Mouse (Mus musculus) forebrain, embryonic 11.5 days (tissue): Measurements from ENCODE around the gene Zfp3. TPM values are rescaled to one million over a fixed set of nuclear protein-coding genes. Genes with fewer than 3 reads are reported as not detected.
"Not testable (repeated sequence)": the region's sequence is repeated elsewhere in the genome, so short reads cannot be mapped to it uniquely, and the experiment has no call there.

Source experiments
- ATAC-seq: fragments of 200-750 bp; cut with Nextera tagmentation; replicated peaks from 2 replicates; pipeline ENCODE4 v1.8.0; 2017; ENCODE audit warnings: moderate TSS enrichment; ENCODE audit not compliant: low FRiP score
- DNase-seq: peaks from one replicate; pipeline ENCODE4 v3.0.0-alpha.2; 2017; ENCODE audit warnings: low spot score
- H3K27ac ChIP-seq: fragments of 300-500 bp; sonication (generic); 2 replicates; pipeline ENCODE4 v1.5.1; 2014; ENCODE audit warnings: low read depth, low read length
- H3K27me3 ChIP-seq: fragments of 300-500 bp; sonication (generic); 2 replicates; pipeline ENCODE4 v1.6.1; 2014; ENCODE audit warnings: mild to moderate bottlenecking, low read length, mixed read lengths; ENCODE audit not compliant: control insufficient read depth, insufficient read depth
- H3K36me3 ChIP-seq: fragments of 300-500 bp; sonication (generic); 2 replicates; pipeline ENCODE4 v1.6.1; 2014; ENCODE audit warnings: mild to moderate bottlenecking, low read length, moderate library complexity, mixed read lengths; ENCODE audit not compliant: control insufficient read depth, insufficient read depth
- H3K4me1 ChIP-seq: fragments of 300-500 bp; sonication (generic); replicated peaks from 2 replicates; pipeline ENCODE4 v1.6.1; 2014; ENCODE audit warnings: low read length, mixed read lengths; ENCODE audit not compliant: control insufficient read depth, insufficient read depth
- H3K4me2 ChIP-seq: fragments of 300-500 bp; sonication (generic); 2 replicates; pipeline ENCODE4 v1.6.1; 2014; ENCODE audit warnings: low read depth, mild to moderate bottlenecking, low read length, moderate library complexity, mixed read lengths; ENCODE audit not compliant: severe bottlenecking
- H3K4me3 ChIP-seq: fragments of 300-500 bp; sonication (generic); 2 replicates; pipeline ENCODE4 v1.5.1; 2014; ENCODE audit warnings: low read depth, low read length
- H3K9ac ChIP-seq: fragments of 300-500 bp; sonication (generic); 2 replicates; pipeline ENCODE4 v1.6.1; 2014; ENCODE audit warnings: low read length
- H3K9me3 ChIP-seq: fragments of 300-500 bp; sonication (generic); 2 replicates; pipeline ENCODE4 v1.6.1; 2016; ENCODE audit warnings: low read length, mixed read lengths; ENCODE audit not compliant: control insufficient read depth
- WGBS: fragments of 180-500 bp; shearing (Covaris S2); extraction: QIAGEN DNeasy Blood & Tissue Kit; methylation state at CpG from one replicate; pipeline ENCODE4 v1.1.7; 2014; 5-methylcytosine and 5-hydroxymethylcytosine counted together
- polyA plus RNA-seq: library from polyadenylated mRNA; unstranded; fragments of >200 nt; fragmentation: Nextera tagmentation; extraction: Ambion mirVana; gene quantifications from 2 replicates; pipeline ENCODE4 v1.2.1, GENCODE M21; 2014

Gene Zfp3
- polyA plus RNA-seq, 1 experiment from 2014 or later, result 9.2 TPM

DNA sequence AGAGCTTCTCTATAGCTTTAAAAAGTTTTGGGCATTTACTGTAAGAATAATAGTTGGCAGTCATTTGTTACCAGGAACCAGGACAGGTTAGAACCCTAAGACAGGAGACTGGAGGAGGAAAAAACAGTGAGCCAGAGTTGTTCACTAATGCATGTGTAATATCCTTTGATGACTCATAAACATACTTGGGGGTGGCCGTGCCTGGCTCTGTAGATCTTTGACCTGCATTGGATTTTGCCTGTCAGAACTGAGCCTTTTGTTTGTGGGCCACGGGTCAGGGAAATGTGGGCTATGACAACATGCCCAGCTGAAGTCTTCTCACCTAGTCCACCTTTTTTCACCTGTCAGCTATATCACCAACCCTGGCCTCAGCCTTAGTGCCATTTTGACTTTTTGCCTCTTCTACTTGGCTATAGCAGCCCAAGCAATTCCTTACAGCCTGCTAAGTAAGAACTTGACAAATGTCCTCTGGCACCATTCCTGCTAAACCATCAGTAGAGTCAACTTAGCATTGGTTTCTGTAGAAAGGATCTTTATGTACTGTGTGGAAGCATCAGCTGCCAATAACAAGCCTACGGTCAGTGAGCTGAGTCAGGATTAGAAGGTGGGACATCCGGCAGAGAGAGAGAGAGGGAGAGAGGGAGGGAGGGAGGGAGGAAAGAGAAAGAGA, 16.0 kb upstream of the Zfp3 start:
- Histone ChIP-seq H3K27ac (no peak overlapping the region), H3K36me3 (no peaks in the 10 kb centered on the region), H3K9ac (no peak overlapping the region), H3K4me1 (no peaks in the 10 kb centered on the region), H3K4me2 (no peak overlapping the region), H3K4me3 (no peak overlapping the region), H3K9me3 (no peaks in the 10 kb centered on the region; the same call in 1 of the 2 replicates), H3K27me3 (no peaks in the 10 kb centered on the region)
- WGBS, result 89% methylated on average over 4 of the region's 4 CpGs
- DNase-seq (no peak), ATAC-seq (no peak)

DNA sequence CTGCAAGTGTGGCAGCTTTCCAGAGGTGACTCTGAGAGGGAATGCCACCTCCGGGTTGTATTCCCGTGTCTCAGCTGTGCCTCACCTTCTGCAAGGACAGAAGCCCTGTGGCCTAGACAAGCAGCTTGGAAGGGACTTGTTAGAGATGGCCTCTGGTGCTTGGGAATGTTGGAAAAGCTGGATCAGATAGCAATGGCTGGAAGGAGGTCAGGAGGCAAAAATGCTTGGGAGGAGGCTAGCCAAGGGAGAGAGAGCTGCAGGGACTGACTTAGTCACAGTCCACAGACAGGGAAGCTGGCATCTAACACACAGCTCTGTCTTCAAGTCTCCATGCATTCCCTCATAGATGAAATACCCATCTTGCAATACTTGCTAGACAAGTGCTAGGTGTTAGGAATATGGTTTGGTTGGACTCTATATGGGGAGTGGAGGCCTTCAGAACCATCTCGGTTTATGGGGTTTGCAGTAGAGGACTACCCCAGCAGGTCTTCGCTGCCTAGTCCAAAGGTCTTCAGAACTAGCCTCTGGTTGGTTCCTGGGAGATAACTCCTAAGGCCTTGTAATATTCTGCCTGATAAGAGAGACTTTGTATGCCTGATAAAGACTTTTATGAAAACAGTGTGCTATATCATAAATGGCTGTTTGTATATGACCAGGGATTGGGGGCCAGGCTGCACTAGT, 11.5 kb upstream of the Zfp3 start:
- no peak overlapping the region for H3K4me3 ChIP-seq
- no peak overlapping the region for H3K9ac ChIP-seq
- WGBS, result 83% methylated on average over 4 of the region's 4 CpGs
- no peak for DNase-seq
- no peak overlapping the region for H3K27ac ChIP-seq
- no peak overlapping the region for H3K4me2 ChIP-seq
- no peaks in the 10 kb centered on the region for H3K36me3 ChIP-seq
- no peak for ATAC-seq
- no peaks in the 10 kb centered on the region; the same call in 1 of the 2 replicates for H3K9me3 ChIP-seq
- no peaks in the 10 kb centered on the region for H3K4me1 ChIP-seq
- no peaks in the 10 kb centered on the region for H3K27me3 ChIP-seq

DNA sequence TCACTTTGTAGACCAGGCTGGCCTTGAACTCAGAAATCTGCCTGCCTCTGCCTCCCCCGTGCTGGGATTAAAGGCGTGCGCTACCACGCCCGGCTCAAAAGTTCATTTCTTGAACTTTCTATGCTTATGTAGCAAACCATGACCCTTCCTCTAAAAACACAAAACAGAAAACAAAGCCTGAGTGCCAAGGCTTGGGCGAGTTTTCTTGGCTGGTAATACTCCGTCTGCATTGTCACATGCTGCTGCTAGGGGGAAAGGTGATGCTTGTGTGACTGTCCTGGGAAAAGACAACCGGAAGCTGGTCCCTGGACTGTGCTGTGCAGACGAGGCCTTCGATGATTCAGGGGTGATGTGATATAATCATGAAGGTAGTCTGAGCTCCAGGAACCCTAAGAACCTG, 10.9 kb upstream of the Zfp3 start:
- Histone ChIP-seq H3K9ac (no peak overlapping the region), H3K9me3 (no peaks in the 10 kb centered on the region; the same call in 1 of the 2 replicates), H3K4me3 (no peak overlapping the region), H3K27me3 (no peaks in the 10 kb centered on the region), H3K36me3 (no peaks in the 10 kb centered on the region), H3K4me1 (no peaks in the 10 kb centered on the region), H3K4me2 (no peak overlapping the region), H3K27ac (no peak overlapping the region)
- ATAC-seq, result no peak
- DNase-seq, result no peak
- WGBS, result 93% methylated on average over 10 of the region's 10 CpGs

DNA sequence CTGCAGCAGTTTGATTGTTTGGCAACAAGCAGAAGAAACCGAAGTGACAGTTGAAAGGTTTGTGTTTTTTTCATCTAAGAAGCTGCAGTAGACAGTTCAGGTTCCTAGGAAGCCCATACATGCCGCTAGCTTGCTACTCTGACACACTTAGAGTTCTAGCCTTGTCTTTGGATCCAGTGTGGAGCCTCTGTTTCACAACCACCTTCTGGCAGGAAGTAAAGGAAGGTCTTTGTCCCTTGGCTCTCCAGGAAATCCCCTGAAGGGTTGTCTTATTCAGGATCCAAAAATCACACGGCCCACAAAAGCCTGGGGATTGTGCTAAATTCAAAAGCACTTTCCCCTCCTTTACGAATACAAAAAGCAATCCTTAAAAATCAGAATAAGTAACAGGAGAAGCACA, 9.5 kb upstream of the Zfp3 start:
- Histone ChIP-seq H3K9me3 (no peaks in the 10 kb centered on the region), H3K4me3 (no peak overlapping the region), H3K9ac (no peak overlapping the region), H3K36me3 (no peaks in the 10 kb centered on the region), H3K27me3 (no peaks in the 10 kb centered on the region), H3K27ac (no peak overlapping the region), H3K4me1 (no peaks in the 10 kb centered on the region), H3K4me2 (no peak overlapping the region)
- DNase-seq (no peak), ATAC-seq (no peak)
- WGBS, result 48% methylated on average over 4 of the region's 4 CpGs

DNA sequence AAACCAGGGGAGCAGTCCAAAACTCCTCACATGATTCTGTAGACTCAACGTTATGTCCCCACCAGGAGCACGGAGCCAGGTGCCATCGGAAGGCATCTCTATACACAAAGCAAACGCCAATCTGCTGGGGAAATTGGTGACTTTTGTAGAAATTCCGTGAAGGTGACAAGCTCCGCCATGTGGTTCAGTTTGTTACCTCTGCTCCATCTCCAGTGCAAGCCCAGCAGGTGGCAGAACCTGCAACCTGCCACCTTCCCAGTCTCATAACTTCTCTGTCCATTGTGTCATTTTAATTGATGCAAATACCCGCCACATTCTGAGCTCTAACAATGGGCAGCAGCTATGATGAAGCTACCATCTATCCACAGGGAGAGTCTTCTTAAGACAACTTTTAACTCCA, 9.1 kb upstream of the Zfp3 start:
- H3K27me3 ChIP-seq, result no peaks in the 10 kb centered on the region
- no peaks in the 10 kb centered on the region for H3K36me3 ChIP-seq
- H3K4me1 ChIP-seq, result no peaks in the 10 kb centered on the region
- H3K4me3 ChIP-seq, result no peak overlapping the region
- H3K9ac ChIP-seq, result no peak overlapping the region
- no peak overlapping the region for H3K27ac ChIP-seq
- H3K4me2 ChIP-seq, result no peak overlapping the region
- ATAC-seq (no peak), DNase-seq (no peak)
- H3K9me3 ChIP-seq, result no peaks in the 10 kb centered on the region
- WGBS, result 60% methylated on average over 7 of the region's 7 CpGs

DNA sequence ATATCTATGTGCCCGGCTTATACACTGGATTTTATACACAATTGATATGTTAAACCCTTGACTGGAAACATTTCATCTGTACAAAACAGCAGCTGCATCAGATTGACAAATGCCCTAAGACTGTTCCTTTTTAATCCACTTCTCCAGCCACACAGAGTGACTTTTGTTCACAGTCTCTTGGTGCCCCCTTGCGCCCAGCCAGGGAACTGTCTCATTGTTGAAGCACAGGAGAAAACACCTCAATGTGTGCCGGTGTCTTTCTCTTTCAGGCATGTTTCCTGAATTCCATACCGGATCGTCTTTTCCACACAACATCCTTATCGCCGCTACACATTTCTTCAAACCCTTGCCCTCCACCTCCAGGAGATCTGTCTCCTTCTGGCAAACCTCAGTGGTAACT, 8.4 kb upstream of the Zfp3 start:
- peak; percentile 90 for DNase-seq
- no peaks in the 10 kb centered on the region for H3K36me3 ChIP-seq
- WGBS, result 9% methylated on average over 7 of the region's 7 CpGs
- no peaks in the 10 kb centered on the region for H3K27me3 ChIP-seq
- no peak overlapping the region for H3K4me3 ChIP-seq
- no peaks in the 10 kb centered on the region for H3K4me1 ChIP-seq
- H3K27ac ChIP-seq, result no peak overlapping the region
- ATAC-seq, result no peak
- H3K9ac ChIP-seq, result 0 out of 2 replicates have a peak overlapping the region, but pooled peaks have one; percentile 20
- H3K9me3 ChIP-seq, result no peaks in the 10 kb centered on the region
- no peak overlapping the region for H3K4me2 ChIP-seq

DNA sequence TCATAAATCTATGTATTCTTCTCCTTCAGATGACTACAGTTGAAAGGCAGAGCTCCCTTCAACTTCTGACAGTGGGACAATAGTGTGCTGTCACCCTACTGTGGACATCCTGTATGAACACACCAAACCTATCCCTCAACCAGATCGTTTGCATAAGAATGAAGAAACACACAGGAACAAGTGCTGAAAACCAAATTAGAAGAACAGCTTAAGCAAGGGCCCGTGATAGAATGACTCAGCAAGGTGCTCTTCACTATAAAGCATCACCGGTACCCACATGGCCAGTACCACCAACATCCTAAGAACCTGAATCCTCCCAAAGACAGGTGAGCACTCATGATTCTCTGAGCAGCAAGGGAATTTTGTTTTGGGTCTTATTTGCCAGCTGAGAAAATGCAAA, 3.6 kb upstream of the Zfp3 start:
- H3K9ac ChIP-seq, H3K4me2 ChIP-seq, H3K36me3 ChIP-seq, DNase-seq, H3K4me3 ChIP-seq, H3K27ac ChIP-seq, ATAC-seq, H3K4me1 ChIP-seq, H3K9me3 ChIP-seq, H3K27me3 ChIP-seq: not testable (repeated sequence)
- WGBS, result 70% methylated on average over 3 of the region's 3 CpGs

DNA sequence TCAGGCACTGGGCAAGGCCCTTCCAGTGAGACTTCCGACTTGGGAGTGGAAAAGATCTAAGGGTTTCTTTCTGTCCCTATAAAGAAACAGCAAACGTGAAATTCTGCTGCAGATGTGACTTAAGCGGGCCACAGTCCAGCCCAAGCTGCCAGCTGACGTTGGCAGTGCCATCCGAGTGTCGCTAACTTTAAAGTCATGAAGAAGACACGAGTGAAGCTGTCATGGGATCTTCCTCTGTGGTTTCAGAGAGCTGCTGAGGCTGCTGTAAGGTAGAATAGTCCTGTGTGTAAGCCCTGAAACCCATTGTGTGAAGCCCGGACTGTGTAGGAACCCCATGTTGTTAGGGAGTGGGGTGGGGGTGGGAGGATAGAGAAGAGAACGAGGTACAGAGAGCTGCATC, 1.4 kb upstream of the Zfp3 start:
- Histone ChIP-seq H3K4me3 (no peak overlapping the region), H3K36me3 (no peaks in the 10 kb centered on the region), H3K4me2 (no peak overlapping the region), H3K27ac (no peak overlapping the region), H3K9ac (no peak overlapping the region), H3K4me1 (no peaks in the 10 kb centered on the region), H3K27me3 (no peaks in the 10 kb centered on the region), H3K9me3 (no peaks in the 10 kb centered on the region)
- no peak for DNase-seq
- no peak for ATAC-seq
- WGBS, result 85% methylated on average over 9 of the region's 9 CpGs

DNA sequence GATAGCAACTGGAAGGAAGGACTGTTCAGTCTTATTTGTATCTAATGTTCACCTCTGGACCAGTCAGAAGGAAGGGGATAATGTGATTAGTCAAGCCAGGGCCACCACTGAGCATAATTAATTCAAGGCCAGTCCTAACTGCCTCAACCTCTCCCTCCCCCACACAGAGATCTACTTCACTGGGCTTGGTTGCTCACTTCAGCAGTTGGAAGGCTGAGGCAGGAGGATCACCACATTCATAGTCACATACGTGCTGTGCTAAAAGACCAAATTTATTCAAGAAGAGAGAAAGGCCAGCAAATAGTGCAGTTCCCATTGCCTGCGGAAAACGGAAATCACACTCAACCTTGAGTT, 450 bp upstream of the Zfp3 start:
- ATAC-seq (no peak), DNase-seq (no peak)
- WGBS, result 37% methylated on average over 3 of the region's 3 CpGs
- Histone ChIP-seq H3K9me3 (no peaks in the 10 kb centered on the region), H3K4me1 (no peaks in the 10 kb centered on the region), H3K4me2 (peak overlapping the region; percentile 79), H3K9ac (peak overlapping the region; percentile 86), H3K27me3 (no peaks in the 10 kb centered on the region), H3K4me3 (peak overlapping the region; percentile 82), H3K36me3 (no peaks in the 10 kb centered on the region), H3K27ac (no peak overlapping the region)
